Mouse (Mus musculus): ENCODE data around the gene Snapin.

The Snapin gene

GRCm38 (mm10) chr3:90490696-90491256 lies at the start of gene Snapin:
Gene Snapin (minus strand): TSS chr3:90491033.
- DNase-seq = peak; percentile 95

- DNase-seq = no peak
These were observed 47.1 kb upstream of the Snapin start for GRCm38 (mm10) chr3:90537905-90538296.

GRCm38 (mm10) chr3:90537141-90537904 lies 46.5 kb upstream of the Snapin start, which contains the start of gene S100a16:
Gene S100a16 (plus strand): TSS chr3:90537254.
- peak; percentile 75 for DNase-seq

- DNase-seq = no peak
These were observed 44.6 kb upstream of the Snapin start for GRCm38 (mm10) chr3:90535446-90535845.

GRCm38 (mm10) chr3:90531713-90532112 lies 40.9 kb upstream of the Snapin start:
- no peak for DNase-seq

GRCm38 (mm10) chr3:90527291-90527873 lies 36.5 kb upstream of the Snapin start:
- no peak for DNase-seq

GRCm38 (mm10) chr3:90526580-90526979 lies 35.7 kb upstream of the Snapin start, which contains the start of gene S100a14:
Gene S100a14 (plus strand): TSS chr3:90526856.
- no peak for DNase-seq

GRCm38 (mm10) chr3:90526076-90526475 lies 35.2 kb upstream of the Snapin start:
- DNase-seq = no peak

GRCm38 (mm10) chr3:90525421-90525820 lies 34.6 kb upstream of the Snapin start:
- DNase-seq = no peak

GRCm38 (mm10) chr3:90517711-90518110 lies 26.9 kb upstream of the Snapin start:
- DNase-seq = no peak

- DNase-seq = no peak
These were observed 25.0 kb upstream of the Snapin start for GRCm38 (mm10) chr3:90515789-90516188.

- no peak for DNase-seq
These were observed 24.4 kb upstream of the Snapin start for GRCm38 (mm10) chr3:90515242-90515641.

- DNase-seq = no peak
These were observed 23.9 kb upstream of the Snapin start for GRCm38 (mm10) chr3:90514691-90515090.

- DNase-seq = no peak
These were observed 23.2 kb upstream of the Snapin start, which contains the start of the genes S100a1 and S100a13 for GRCm38 (mm10) chr3:90513796-90514590. Gene S100a1 (minus strand): TSS chr3:90514392. Gene S100a13 (plus strand): TSS chr3:90514435.

- no peak for DNase-seq
These were observed 22.3 kb upstream of the Snapin start for GRCm38 (mm10) chr3:90512948-90513642.

- no peak for DNase-seq
These were observed 21.4 kb upstream of the Snapin start for GRCm38 (mm10) chr3:90512276-90512675.

GRCm38 (mm10) chr3:90509747-90510123 lies 18.9 kb upstream of the Snapin start:
- no peak for DNase-seq

- DNase-seq = peak; percentile 99
These were observed 18.3 kb upstream of the Snapin start, which contains the start of gene Chtop for GRCm38 (mm10) chr3:90508950-90509746. Gene Chtop (minus strand): TSS chr3:90509498.

- DNase-seq = no peak
These were observed 17.6 kb upstream of the Snapin start for GRCm38 (mm10) chr3:90508287-90508949.

- DNase-seq = no peak
These were observed 15.5 kb upstream of the Snapin start for GRCm38 (mm10) chr3:90506362-90506761.

- no peak for DNase-seq
These were observed 14.4 kb upstream of the Snapin start for GRCm38 (mm10) chr3:90505216-90505615.
